Mouse (Mus musculus) megakaryocyte, embryonic 14.5 days (primary cell): ENCODE results near the gene Cdipt.

Experiments
- FLI1 ChIP-seq: IDR thresholded peaks from 2 replicates; pipeline ENCODE4 v1.6.1; 2012; ENCODE audit warnings: low read length, inconsistent platforms, mixed read lengths
- GATA1 ChIP-seq: IDR thresholded peaks from 3 replicates; pipeline ENCODE4 v1.6.1; 2012; ENCODE audit warnings: mixed read lengths, low read length, inconsistent platforms, borderline replicate concordance

DNA sequence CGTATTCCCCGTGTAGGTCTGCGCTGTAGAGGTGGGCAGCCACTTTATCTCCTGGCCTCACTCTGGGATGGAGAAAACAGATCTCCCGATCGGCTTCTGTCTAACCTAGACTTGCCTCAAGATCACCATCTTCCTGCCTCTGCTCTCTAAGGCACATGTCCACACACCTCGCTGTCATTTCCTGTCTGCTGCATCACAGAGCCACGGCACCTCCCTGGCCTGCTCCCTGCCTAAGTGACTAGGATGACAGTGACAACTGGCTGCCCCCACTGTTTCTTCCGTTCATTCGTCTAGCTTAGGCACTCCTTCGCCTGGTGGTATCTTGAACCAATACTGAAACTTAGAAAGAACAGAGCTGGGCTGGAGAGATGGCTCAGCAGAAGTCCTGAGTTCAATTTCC lies 23.9 kb downstream of the Cdipt start:
- TF ChIP-seq FLI1: no peak
- no peak for TF ChIP-seq GATA1
